Mouse (Mus musculus) left cerebral cortex, postnatal 36 days (tissue): Measurements from ENCODE around the gene Ppm1l. TPM values are rescaled to one million over a fixed set of nuclear protein-coding genes. Genes with fewer than 3 reads are reported as not detected.

Source experiments
- DNase-seq, 2 experiments: peaks; one replicate each; pipeline ENCODE4 v3.0.0; 2021 to 2022; ENCODE audit warnings: low spot score in 2 of 2, mixed read lengths in 1 of 2
- intact Hi-C: fragments of 180-260 bp; cut with DNase I; formaldehyde crosslinking; loops from one replicate; pipeline ENCODE4 v1.15.1; 2025
- total RNA-seq, 2 experiments: library from RNA; stranded (reverse); gene quantifications; 2 replicates each; pipeline ENCODE4 v1.2.3; 2021

The Ppm1l gene
- total RNA-seq, 2 experiments from 2014 or later, result 87.0 to 88.8 TPM

DNA sequence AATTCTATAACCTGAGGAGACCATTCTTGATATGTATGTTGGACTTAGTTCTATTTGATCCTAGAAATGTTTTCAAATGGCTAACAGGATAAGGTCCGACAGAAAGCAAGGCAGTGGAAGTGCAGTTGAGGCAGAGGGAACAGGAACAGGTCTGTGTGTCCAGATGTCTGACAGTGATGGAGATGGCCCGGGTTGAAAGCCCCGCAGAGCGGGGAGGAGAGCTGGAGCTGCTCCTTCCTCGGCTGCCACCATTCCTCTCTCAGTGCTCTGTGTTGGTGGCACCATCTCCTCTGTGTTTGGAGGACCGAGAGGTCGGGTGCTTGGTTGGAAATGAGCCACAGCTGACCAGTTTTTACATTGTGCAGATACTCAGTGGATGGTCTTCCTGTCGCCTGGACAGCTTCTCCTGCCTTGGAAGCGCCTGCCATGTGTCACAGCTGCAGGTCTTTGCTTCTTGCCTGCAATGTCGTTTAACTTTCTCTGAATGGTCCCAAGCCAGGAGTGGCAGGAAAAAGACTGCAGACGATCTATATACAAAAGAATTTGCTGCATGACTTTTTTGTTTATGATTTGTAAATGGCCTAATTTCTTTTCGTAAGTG lies 159.3 kb downstream of the Ppm1l start:
- intact Hi-C loops, result no loop called here
- no peak for DNase-seq

DNA sequence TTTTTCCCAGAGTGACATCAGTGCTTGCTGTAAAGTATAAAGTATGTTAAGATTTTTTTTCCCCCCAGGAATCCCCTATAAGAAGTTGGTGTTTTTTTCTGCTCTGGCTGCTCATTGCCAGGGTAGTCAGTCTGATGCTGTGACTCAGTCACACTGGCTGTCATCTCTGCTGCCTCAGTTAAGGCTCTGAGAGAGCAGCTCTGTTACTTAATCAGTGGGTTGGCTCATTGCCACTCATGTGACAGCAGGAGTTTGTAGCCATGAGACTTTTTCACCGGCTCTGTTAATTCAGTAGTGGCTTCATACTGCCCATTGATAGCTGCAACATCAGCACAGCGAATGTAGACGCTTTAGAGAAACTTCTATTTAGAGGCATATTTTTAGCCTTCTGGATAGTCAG lies 163.3 kb downstream of the Ppm1l start:
- DNase-seq, result no peak

DNA sequence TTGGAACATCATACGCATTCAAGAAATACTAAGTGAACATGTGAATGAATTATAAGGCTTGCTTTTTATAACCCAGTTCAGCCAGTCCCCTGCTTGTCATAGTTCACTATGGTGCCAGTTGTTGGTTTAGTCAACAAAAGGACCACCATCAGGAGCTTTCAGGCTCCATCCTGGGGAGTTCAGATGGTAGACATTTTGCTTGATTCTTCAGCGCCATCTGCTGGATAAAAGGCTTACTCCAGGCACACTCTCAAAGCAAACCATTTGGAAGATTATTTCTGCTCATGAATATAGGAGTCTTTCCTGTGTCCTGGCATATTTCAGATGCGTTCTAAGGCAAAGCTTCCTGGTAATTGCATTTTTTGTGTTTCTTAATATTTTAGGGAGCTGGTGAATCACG lies 165.2 kb downstream of the Ppm1l start:
- DNase-seq, result peak; percentile 43 to 70
- intact Hi-C loops, result loop anchor here (2.0 to 5.0 kb wide), 4 partner anchors 165 to 245 kb away; partner anchors contain the start of gene Ppm1l

More for the DNA sequence above, 163.3 kb downstream of the Ppm1l start:
- intact Hi-C loops, result loop anchor here (2.0 to 5.0 kb wide), 3 partner anchors 222 to 243 kb away; no protein-coding TSS in a partner anchor

DNA sequence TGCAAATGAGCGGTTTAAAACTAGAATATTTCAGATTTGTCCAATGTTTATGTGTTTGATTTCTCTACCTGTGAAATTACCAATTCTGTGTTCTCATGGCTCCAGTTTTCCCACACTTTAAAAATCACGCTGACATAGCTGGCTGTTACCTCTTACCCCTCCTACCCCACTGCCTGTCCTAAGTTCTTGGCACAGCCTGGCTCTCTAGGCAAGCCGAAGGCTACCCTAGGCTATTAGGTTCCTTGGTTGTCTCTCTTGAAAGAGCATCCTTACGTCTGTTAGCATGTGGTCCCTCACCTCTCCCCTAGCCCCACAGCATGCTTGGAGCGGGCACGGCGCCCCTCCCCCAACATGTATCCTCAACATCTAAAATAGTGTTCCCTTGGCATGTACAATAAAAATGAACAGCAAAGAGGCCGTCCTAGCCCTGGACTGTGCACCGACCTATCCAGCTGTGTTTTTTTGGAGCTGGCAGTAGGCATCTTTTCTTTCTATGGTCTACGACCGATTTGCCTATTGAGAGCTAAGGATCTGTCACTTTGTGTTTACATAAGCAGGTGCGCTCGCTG lies 167.4 kb downstream of the Ppm1l start:
- intact Hi-C loops, result loop anchor here (5.0 kb wide), 2 partner anchors 218 to 247 kb away; no protein-coding TSS in a partner anchor
- no peak for DNase-seq

- intact Hi-C loops, result loop anchor here (5.0 kb wide), 2 partner anchors 218 to 247 kb away; no protein-coding TSS in a partner anchor
- no peak for DNase-seq
Measured at GRCm38 (mm10) chr3:69484582-69484981, 167.9 kb downstream of the Ppm1l start.

DNA sequence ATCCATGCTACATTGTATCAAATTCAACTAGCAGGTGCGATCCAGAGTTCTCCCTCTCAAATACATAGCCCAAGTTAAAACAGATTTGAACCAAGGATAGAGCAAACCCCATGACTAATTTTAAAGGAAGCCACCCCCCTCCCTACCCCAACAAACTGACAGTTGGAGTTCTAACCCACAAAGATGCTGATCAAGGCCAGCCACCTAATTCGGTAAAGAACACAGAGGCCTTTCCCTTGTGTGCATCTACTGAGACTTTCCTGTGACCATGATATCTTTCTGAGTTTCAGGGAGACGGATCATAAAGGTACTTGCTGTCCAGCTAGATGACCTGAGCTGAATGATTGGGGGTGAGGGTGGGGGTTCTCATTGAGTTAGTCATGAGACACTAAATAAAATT lies 168.7 kb downstream of the Ppm1l start:
- intact Hi-C loops, result no loop called here
- no peak for DNase-seq

DNA sequence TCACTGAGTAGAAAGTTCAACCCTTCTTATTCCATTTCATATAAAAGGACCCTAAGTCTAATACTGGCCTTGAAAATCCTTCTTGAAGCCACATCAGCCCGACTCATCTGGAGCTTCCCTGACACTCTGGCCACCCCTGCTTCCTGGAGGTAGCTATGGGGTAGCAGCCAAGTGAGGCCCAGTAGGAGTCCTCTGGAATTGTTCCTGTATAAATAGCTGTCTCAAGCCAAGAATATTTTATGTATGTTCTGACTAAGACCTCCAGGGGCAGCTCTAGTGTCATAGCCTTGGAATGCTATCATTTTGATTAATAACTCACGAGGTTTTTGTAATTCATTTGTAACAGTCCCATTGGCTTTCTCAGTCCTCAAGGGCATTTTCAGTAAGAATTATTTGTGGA lies 169.1 kb downstream of the Ppm1l start:
- intact Hi-C loops, result no loop called here
- DNase-seq, result no peak

DNA sequence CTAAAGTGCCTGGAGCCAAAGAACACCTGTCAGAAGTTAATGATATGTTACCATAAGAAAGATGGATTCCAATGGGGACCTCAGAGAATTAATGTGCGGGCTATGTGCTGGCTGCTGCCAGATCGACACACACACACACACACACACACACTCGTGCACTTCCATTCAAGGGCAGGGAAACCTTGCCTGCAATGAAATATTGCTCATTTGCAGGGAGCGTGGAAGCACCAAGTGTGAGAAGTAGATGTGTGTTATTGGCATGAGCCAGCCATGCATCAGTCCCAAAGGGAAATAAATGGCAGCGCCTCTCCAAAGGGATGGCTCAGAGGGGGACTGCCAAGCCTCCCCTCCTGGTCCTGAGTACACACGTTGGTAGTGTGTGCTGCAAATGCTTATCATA lies 170.8 kb downstream of the Ppm1l start:
- DNase-seq, result no peak
- intact Hi-C loops, result no loop called here

- intact Hi-C loops, result loop anchor here (5.0 kb wide), 2 partner anchors 108 to 218 kb away; partner anchors contain the start of gene B3galnt1
Measured at GRCm38 (mm10) chr3:69489669-69490068, 173.0 kb downstream of the Ppm1l start.

DNA sequence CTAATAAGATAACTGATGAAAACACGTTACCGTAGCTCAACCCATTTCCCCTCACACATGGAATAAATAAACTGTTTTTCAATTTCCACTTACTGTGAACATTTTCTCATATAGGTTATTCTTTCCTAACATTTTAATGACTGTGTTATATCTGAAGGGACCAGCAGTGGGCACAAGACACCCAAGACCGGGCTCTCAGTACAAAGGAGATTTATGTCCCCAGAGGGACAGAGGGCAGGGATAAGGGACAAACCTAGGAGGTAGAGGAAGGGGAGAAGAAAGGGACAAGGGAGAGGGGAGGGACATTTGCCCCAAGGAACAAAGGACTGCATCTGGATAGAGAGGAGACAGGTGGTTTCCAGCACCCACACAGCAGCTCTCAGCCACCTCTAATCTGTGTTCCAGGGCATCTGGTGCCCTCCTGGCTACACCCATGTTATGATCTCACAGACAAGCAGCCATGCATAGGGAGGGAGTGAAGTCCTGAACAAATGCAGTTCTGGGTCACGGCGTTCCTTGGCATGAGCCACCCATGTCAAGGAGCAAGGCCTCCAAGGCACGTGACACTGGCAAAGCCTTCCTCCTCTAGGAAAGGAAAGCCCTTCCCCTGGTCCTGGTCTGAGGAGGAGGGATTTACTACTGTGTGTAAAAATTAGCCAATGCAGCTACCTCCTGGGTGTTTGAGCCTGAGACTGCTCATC lies 174.5 kb downstream of the Ppm1l start:
- intact Hi-C loops, result loop anchor here (5.0 kb wide), 2 partner anchors 106 to 216 kb away; partner anchors contain the start of gene B3galnt1
- DNase-seq, result no peak

More at GRCm38 (mm10) chr3:69489669-69490068, 173.0 kb downstream of the Ppm1l start:
- no peak for DNase-seq

DNA sequence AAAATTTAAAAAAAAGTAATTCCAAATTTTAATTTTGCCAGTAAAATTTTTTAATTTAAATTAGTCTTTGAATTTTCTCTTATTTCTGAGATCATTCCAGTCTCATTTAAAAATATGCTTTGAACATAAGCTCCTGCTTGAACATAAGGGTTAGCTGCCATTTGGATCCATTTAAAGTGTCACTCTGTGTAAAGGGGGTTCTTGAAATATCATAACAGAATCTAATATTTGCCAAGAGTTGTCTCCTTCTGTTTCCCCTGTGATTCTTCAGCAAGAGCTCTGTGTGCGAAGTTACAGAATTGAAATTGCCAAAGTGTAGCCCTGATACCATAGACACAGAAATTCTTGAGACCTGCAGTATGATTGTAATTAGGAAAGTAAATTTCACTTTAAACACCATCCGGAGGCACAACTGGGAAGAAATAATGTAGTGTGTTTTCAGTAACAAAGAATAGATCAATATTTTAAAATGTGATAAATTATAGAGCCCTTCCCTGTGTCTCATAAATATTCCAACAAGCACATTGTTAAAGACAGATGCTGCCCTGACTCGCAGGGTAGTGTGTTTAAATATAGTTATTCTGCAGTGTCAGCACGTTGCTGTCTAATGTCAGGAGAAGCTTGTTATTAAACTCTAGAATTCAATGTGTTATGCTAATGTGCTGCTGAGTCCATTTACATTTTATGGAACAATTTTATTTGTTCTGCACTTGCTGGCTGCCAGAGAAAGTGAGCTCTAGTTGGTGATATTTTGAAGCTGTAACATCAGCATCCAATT lies 177.8 kb downstream of the Ppm1l start:
- intact Hi-C loops, result loop anchor here (5.0 kb wide), 2 partner anchors 103 to 213 kb away; partner anchors contain the start of gene B3galnt1
- no peak for DNase-seq

DNA sequence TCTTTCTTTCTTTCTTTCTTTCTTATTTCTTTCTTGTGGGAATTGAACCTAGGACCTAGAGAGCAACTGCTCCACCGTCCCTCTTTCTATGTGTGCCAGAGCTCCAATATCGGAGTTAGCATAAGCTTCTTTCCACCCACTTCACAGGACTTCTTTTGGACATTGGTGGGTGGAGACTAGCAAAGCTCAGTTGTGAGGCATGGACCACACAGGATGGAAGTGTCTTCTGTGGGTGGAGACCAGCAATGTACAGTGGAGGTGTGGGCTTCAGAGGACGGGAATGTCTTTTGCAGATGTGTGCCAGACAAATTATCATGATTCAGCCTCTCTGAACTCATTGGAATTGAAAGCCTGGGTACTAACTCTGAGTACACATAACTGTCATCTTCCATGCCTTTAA lies 180.5 kb downstream of the Ppm1l start:
- DNase-seq, result peak in 1 of 2 experiments; percentile 45
- intact Hi-C loops, result no loop called here

DNA sequence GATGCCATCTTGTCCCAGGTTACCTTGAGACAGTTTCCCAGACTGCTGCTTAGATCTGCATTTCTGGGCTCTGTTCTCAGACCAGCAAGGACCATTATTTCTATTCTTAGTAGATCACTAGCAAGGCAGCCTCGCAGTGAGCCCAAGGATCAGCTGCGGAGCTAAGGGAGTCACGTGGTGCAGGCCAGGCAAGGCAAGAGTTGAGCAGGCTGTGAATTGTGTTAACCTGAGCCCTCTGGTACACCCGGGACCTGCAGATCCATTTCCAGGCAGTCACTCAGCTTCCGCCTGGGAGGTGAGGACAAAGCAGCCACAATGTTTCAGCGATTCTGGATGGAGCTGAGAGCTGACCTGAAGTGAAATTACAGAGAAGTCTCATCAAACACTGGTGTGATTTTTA lies 185.3 kb downstream of the Ppm1l start:
- DNase-seq, result no peak
- intact Hi-C loops, result no loop called here

DNA sequence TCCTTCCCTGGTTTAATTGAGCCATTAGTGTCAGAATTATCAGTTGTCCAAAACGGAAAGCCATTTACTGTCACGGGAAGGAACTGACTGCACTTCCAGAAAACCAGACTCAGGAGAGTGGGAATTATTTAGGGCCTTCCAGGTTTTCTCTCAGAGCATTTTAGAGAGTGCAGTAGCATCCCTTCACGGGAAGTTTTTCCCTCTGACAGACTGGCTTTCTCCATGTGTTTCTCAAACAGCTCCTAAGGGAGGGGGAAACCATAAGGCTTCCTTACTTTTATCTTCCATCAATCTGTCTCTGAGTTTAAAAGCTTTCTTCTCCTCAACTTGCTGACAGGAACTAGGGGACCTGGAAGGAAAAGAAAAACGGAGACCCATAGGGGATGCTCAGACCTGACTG lies 185.9 kb downstream of the Ppm1l start:
- DNase-seq, result no peak
- intact Hi-C loops, result no loop called here

DNA sequence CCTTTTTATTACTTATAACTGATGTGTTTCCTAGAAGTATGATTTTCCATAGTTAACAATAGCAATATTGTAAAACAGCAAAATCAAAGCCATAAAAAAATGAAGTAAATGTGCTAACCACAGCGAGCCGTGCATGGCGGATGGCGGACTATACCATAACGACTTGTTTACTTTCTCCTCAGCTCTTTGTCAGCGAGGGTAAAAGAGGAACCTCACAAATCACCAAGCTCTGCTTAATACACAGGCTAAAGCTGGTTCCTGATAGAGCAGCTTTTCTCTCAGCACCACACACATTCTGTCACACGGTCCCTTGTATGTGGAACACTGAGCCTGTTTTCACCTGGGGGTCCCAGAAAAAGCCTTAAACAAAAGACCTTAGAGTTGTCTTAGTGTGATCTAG lies 188.4 kb downstream of the Ppm1l start:
- intact Hi-C loops, result no loop called here
- no peak for DNase-seq

DNA sequence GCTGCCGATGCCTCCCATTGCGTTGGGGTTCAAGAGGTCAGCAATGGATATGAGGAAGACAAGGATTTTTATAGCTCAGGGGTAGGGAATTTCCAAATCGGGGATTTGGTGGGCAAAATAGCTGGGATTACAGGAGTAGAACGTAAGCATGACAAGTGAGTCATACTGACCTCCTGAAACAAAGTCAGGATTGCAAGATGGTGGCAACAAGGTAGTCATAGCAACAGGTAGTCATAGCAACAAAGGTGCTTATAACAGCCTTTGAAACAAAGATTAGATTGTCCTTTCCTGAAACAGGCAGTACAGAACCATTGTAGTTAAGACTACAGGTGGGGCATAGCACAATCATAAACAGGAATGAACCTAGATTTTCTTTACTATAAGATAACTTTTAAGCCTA lies 189.7 kb downstream of the Ppm1l start:
- intact Hi-C loops, result no loop called here
- no peak for DNase-seq

DNA sequence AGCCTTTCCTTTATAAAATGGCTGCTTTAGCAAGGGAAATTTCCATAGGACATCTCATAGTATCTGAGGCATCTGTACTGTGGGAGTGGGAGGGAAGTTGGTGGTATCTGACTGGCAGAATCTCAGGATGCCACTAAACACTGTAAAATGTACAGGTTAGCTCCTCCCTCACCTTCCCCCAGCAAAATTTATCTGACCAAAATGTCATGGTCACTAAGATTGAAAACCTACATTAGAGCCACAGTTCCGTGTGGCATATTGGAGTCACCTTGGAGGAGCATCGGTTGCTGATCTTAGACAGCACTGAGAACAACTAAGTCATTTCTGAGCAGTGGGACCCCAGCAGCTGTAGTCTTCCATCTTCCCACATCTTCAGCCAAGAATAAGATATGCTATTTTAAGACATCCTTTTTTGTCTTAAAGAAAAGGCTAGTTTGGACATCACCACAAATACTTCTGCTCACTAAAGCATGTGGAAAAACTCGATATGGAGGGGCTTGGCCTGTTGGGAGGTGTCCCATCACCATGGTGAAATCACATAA lies 192.8 kb downstream of the Ppm1l start:
- no peak for DNase-seq
- intact Hi-C loops, result no loop called here

GRCm38 (mm10) chr3:69511881-69512280 lies 195.2 kb downstream of the Ppm1l start:
- no peak for DNase-seq
- intact Hi-C loops, result no loop called here

- intact Hi-C loops, result no loop called here
Measured at GRCm38 (mm10) chr3:69512402-69512801, 195.7 kb downstream of the Ppm1l start.

More at GRCm38 (mm10) chr3:69512402-69512801, 195.7 kb downstream of the Ppm1l start:
- no peak for DNase-seq
